Mouse (Mus musculus) spleen, adult 10 weeks (tissue): ENCODE results near the gene Dnah7c. TPM values are rescaled to one million over a fixed set of nuclear protein-coding genes. Genes with fewer than 3 reads are reported as not detected.

Experiments
- polyA plus RNA-seq: library from polyadenylated mRNA; stranded (reverse); fragments of 350-450 nt; fragmentation: Illumina TruSeq; extraction: RNeasy Lipid Tissue Mini Kit (QIAGEN cat#74804); gene quantifications from one replicate; pipeline ENCODE4 v1.2.3, GENCODE M21; 2015; ENCODE audit warnings: low replicate concordance; ENCODE audit not compliant: insufficient read depth

Dnah7c gene
- 0.01 TPM for polyA plus RNA-seq

GRCm38 (mm10) chr1:46425137-46425925, at the start of gene Dnah7c:
Dnah7c (plus strand) TSS chr1:46425592.

